Comparison of ENCODE assay signal across 9 mouse cellular contexts in the genomic region with DNA sequence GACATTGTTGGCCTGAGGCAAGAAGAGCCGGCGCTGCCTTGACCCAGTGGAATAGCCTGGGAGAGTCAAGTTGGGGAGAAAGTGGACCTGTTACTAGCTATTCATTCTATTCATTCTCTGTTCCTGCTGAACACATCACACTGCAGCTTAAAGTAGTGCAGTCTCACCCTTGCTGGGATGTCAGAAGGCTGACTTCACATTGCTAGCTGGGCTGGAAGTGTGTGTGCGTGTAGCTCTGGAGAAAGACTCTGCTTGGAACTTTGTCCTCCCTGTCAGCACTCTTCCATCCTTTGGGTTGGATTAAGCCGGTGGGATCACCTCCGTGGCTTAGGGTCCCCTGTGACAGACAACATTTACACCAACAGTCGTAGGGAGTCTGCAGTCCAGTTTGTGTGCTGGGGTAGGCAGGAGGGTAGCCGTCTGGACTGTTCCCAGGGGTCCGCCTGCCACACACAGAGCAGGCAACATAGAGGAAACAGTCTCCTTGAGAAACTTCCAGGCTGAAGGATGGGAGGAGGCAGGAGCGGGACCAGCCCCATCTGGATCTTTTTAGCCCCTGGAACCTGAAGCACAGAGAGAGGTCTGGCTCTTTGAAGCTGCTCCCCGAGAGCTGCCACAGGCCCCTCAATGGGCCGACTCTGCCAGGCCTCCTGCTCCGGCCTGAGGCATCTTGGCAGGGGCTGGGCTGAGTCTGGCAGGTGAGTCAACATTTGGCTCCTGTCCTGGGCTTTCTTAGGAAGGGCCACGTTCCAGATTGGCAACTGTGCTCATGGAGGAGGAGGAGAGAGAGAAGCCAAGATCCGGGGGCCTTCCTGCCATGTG.
DNase-seq lines count a peak whose midpoint lies in the region; ATAC-seq lines count a peak whose summit lies in the region.
"Had no signal": no experiment of that assay in that cellular context is flagged by ENCODE, and none has a peak within 500 bp of the region (broad histone marks: within the 10 kb centered on the region; RNA-seq: fewer than 3 reads in every experiment).

No protein-coding gene starts in this region.

- H3K4me3 ChIP-seq in kidney, embryonic 15.5 days (replicated peaks) = no peak overlapping the region
- H3K4me3 ChIP-seq in embryonic facial prominence, embryonic 13.5 days = no peak overlapping the region
- H3K4me3 ChIP-seq in lung, embryonic 15.5 days = no peak overlapping the region

- DNase-seq in kidney, adult 11 months = peak; percentile 16
- peak; percentile 92 for DNase-seq in adrenal gland, adult 2 months
- DNase-seq in heart, postnatal 14 days = peak; percentile 63 to 75
- no peak for DNase-seq in T-cell, adult 2 months (ENCODE audit: low spot score)

- no peak overlapping the region for H3K27ac ChIP-seq in kidney, embryonic 15.5 days
- peak overlapping the region; percentile 85 for H3K27ac ChIP-seq in embryonic facial prominence, embryonic 13.5 days
- H3K27ac ChIP-seq in lung, embryonic 15.5 days = no peak overlapping the region

- peaks cover 16% of the 10 kb centered on the region for H3K4me1 ChIP-seq in kidney, embryonic 15.5 days
- peaks cover 46% of the 10 kb centered on the region for H3K4me1 ChIP-seq in embryonic facial prominence, embryonic 13.5 days
- no peaks in the 10 kb centered on the region; the same call in 1 of the 2 replicates for H3K4me1 ChIP-seq in lung, embryonic 15.5 days

- H3K4me2 ChIP-seq in kidney, embryonic 15.5 days = no peak overlapping the region
- H3K4me2 ChIP-seq in embryonic facial prominence, embryonic 13.5 days = no peak overlapping the region
- H3K4me2 ChIP-seq in lung, embryonic 15.5 days = no peak overlapping the region

- 67% methylated on average over 14 of the region's 14 CpGs for WGBS in kidney, embryonic 15.5 days
- WGBS in embryonic facial prominence, embryonic 13.5 days = 22% methylated on average over 14 of the region's 14 CpGs
- 57% methylated on average over 14 of the region's 14 CpGs for WGBS in lung, embryonic 15.5 days

- ATAC-seq in kidney, embryonic 15.5 days (replicated peaks; ENCODE audit: low FRiP score) = no peak
- peak; percentile 68 for ATAC-seq in embryonic facial prominence, embryonic 13.5 days (ENCODE audit: insufficient number of reproducible peaks, insufficient read depth, low FRiP score, low TSS enrichment, low read depth)
- ATAC-seq in lung, embryonic 15.5 days (ENCODE audit: borderline replicate concordance, extremely low read depth, low FRiP score, low TSS enrichment) = peak; percentile 32; the same call in 1 of the 2 replicates
- ATAC-seq in monocyte, adult 5-6 weeks (replicated peaks; ENCODE audit: insufficient number of reproducible peaks, low FRiP score, low TSS enrichment, poor library complexity, severe bottlenecking) = no peak

- peaks cover 38% of the 10 kb centered on the region for H3K27me3 ChIP-seq in kidney, embryonic 15.5 days
- no peaks in the 10 kb centered on the region for H3K27me3 ChIP-seq in embryonic facial prominence, embryonic 13.5 days
- no peaks in the 10 kb centered on the region; the same call in 1 of the 2 replicates for H3K27me3 ChIP-seq in lung, embryonic 15.5 days

- intact Hi-C loops in heart, postnatal 14 days (cut with DNase I) = loop anchor here (5.0 to 10.0 kb wide), 3 partner anchors 216 to 598 kb away; a partner anchor contains a TSS

- no peaks in the 10 kb centered on the region for H3K36me3 ChIP-seq in kidney, embryonic 15.5 days
- H3K36me3 ChIP-seq in embryonic facial prominence, embryonic 13.5 days = no peaks in the 10 kb centered on the region
- no peaks in the 10 kb centered on the region for H3K36me3 ChIP-seq in lung, embryonic 15.5 days
- H3K36me3 ChIP-seq: G1E had no signal

- H3K9me3 ChIP-seq in kidney, embryonic 15.5 days (replicated peaks) = no peaks in the 10 kb centered on the region
- no peaks in the 10 kb centered on the region for H3K9me3 ChIP-seq in embryonic facial prominence, embryonic 13.5 days
- H3K9me3 ChIP-seq in lung, embryonic 15.5 days = no peaks in the 10 kb centered on the region

- no peak overlapping the region for H3K9ac ChIP-seq in kidney, embryonic 15.5 days
- no peak overlapping the region for H3K9ac ChIP-seq in embryonic facial prominence, embryonic 13.5 days
- no peak overlapping the region for H3K9ac ChIP-seq in lung, embryonic 15.5 days

Comparison
In these comparisons a context has a peak if more than half of its experiments do, and no peak if none do; other contexts are left out.
1. ATAC-seq: peak in embryonic facial prominence, embryonic 13.5 days (single experiment) and lung, embryonic 15.5 days (single experiment); none in kidney, embryonic 15.5 days (single experiment) and monocyte, adult 5-6 weeks (single experiment).